ENCODE assay signal across 9 mouse cellular contexts in the genomic region with DNA sequence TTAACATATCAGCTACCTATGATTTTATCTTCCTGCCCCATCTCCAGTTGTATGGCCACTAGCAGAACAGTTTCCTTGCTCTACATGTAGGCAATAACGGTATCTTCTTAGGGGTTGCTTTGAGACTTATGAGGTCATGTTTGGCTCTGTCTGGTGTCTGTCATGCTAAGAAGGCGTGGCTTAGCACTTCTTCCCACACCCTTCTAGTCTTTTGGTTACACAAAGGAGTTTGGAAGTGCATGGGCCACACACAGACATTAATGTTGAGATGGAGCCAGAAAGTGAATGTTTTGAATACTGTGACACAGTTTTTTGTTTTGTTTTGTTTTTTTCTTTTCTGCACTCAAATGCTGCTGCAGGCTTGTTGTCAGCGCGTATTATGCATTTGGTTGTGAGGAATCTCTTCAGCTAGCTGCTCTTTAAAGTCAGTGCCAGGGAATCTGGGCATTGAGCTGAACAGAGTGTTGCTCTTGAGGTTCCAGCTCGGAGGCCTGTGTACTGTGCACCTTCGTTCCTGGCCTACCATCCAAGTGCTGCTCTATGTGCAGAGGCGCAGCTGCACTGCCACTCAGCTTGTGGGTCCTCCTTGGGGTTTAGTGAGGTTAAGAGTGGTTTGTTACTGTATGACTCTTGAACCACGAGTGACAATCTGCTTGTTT. TPM values are rescaled to one million over a fixed set of nuclear protein-coding genes. Genes with fewer than 3 reads are reported as not detected.
DNase-seq lines count a peak whose midpoint lies in the region; TF ChIP-seq lines count a peak whose summit lies in the region.
"Had no signal": no experiment of that assay in that cellular context is flagged by ENCODE, and none has a peak within 500 bp of the region (broad histone marks: within the 10 kb centered on the region; RNA-seq: fewer than 3 reads in every experiment).

No protein-coding gene starts in this region.

- peak overlapping the region; percentile 80 for H3K27ac ChIP-seq in gastrocnemius, adult 2 months
- peak overlapping the region; percentile 2 for H3K27ac ChIP-seq in testis, adult 2 months (ENCODE audit: control insufficient read depth, insufficient read depth, low read depth, low read length)
- H3K27ac ChIP-seq: forebrain, embryonic 15.5 days had no signal

- H3K4me1 ChIP-seq in testis, adult 2 months (ENCODE audit: control insufficient read depth, insufficient read depth, low read length): no peaks in the 10 kb centered on the region

- no peaks in the 10 kb centered on the region for H3K36me3 ChIP-seq in testis, adult 2 months (ENCODE audit: control insufficient read depth, insufficient read depth, low read length)
- H3K36me3 ChIP-seq: forebrain, embryonic 15.5 days had no signal

- H3K27me3 ChIP-seq in testis, adult 2 months (ENCODE audit: control insufficient read depth, insufficient read depth, low read length): no peaks in the 10 kb centered on the region

- no peak for TF ChIP-seq CTCF in gastrocnemius, adult 2 months (IDR thresholded peaks at IDR 0.05)
- TF ChIP-seq CTCF in testis, adult 2 months (IDR thresholded peaks at IDR 0.05; ENCODE audit: control insufficient read depth, insufficient read depth, insufficient replicate concordance, low read depth, low read length): no peak

- intact Hi-C loops in gastrocnemius, adult 2 months (cut with DNase I): no loop called here

- H3K4me3 ChIP-seq in gastrocnemius, adult 2 months: no peak overlapping the region
- H3K4me3 ChIP-seq in testis, adult 2 months (ENCODE audit: control insufficient read depth, low read depth, low read length): no peak overlapping the region
- H3K4me3 ChIP-seq: forebrain, embryonic 15.5 days had no signal

- no peak for DNase-seq in gastrocnemius, adult 2 months
- no peak for DNase-seq in gastrocnemius, postnatal 25 days
- DNase-seq in testis, postnatal 10 days (ENCODE audit: low spot score): no peak
- DNase-seq in heart, postnatal 4 days: peak; percentile 33
- DNase-seq in right cerebral cortex, postnatal 25 days: no peak
- no peak for DNase-seq in layer of hippocampus, postnatal 10 days (ENCODE audit: low spot score in 2 of 2)
- DNase-seq in kidney, adult 9 months: no peak

- no peak for TF ChIP-seq POLR2A in testis, adult 2 months (IDR thresholded peaks at IDR 0.05; ENCODE audit: control insufficient read depth, low read depth, low read length)

RNA-seq across cellular contexts. Expression of a gene that starts 31.1 kb away (rescaled TPM):
- total RNA-seq in gastrocnemius, adult 2 months (2021): 1 to 10 TPM; 4.1 to 4.3 TPM
- 1 to 10 TPM; 4.8 to 6.0 TPM for total RNA-seq in gastrocnemius, postnatal 25 days (2021)
- 16.3 and 17.9 TPM in 2 replicates for polyA plus RNA-seq in testis, adult 2 months (2012; rRNA removed)
- total RNA-seq in heart, postnatal 4 days (2021): 10 to 100 TPM; 21.1 to 22.4 TPM
- total RNA-seq in layer of hippocampus, postnatal 10 days (2021): 10 to 100 TPM; 27.9 to 28.3 TPM
